Mouse (Mus musculus) adrenal gland, adult 8-10 months (tissue): Measurements from ENCODE around the gene Erc2. TPM values are rescaled to one million over a fixed set of nuclear protein-coding genes. Genes with fewer than 3 reads are reported as not detected.
A peak's percentile ranks its signal among the peaks of the same experiment; 100 is the strongest.

ENCODE experiments used
- DNase-seq: peaks from one replicate; pipeline ENCODE4 v3.0.0; 2022
- total RNA-seq, 4 experiments: library from RNA; stranded (reverse); gene quantifications; 2 replicates each; pipeline ENCODE4 v1.2.4; 2022

Gene Erc2
- total RNA-seq, 4 experiments from 2014 or later = 6.6 to 15.9 (median 11.0) TPM

DNA sequence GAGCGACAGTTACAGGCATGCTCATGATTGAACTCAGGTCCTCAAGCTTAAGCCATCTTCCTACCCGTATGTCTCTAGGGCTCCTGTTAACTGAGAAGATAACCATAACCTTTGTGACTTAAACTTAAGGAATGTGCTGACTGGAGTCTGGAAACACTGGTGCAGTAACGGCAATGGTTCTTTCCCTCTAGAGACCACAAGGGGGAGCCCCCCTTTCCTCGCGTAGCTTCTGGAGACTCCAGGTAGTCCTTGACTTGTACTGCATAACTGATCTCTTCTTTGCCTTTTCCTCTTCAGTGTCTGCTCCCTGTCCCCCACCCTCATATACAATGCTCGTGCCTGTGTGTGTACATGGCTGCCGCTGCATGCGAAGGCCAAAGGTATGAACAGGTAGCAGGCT lies 326.2 kb downstream of the Erc2 start:
- DNase-seq = no peak

DNA sequence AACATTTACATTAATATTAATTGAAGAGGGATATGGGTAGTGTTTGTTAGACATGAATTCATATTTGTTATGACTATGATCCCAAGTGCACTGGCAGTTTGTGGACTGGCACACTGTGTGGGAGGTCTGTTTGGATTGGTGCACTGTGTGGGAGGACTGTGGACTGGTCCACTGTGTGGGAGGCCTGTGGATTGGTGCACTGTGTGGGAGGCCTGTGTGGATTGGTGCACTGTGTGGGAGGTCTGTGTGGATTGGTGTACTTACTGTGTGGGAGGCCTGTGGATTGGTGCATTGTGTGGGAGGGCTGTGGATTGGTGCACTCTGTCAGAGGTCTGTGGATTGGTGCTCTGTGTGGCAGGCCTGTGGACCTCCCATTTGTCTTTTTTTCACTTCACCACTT lies 331.6 kb downstream of the Erc2 start:
- DNase-seq = no peak

DNA sequence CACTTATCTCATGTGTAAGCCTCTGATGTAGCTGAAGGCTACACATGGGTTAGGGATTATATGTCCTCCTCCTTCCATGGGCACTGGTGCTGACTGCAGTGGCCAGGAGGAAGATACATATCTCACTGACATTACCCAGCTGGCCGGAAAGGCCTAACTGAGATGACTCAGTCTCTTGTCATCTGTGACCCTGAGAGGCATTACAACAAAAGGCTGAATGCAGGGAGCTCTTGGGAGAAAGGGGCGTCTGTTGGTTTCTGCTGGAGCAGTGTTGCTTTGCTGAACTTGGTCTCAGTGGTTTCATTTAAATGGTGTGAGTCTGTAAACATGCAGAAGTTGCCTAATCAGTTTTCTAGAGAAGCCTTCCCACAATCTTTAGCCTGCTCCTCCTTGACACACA lies 334.6 kb downstream of the Erc2 start:
- DNase-seq = peak; percentile 64

DNA sequence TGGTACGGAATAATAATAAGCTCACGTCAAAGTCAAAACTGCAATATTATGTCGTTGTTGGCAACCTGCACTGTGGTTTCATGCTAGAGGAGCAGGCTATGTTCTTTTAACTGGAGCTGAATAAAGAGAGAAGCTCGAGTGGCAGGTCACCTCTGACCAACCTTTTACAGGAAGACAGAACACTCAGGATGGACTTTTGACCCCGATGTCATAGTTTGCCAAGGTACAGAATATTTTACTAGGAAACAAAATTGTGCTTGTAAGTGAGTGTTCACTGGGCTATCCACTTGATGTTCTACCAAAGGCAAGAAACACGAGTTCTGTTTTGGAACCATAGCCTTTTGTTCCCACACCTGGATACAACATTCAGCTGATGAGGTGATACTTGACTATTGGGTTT lies 351.5 kb downstream of the Erc2 start:
- no peak for DNase-seq

DNA sequence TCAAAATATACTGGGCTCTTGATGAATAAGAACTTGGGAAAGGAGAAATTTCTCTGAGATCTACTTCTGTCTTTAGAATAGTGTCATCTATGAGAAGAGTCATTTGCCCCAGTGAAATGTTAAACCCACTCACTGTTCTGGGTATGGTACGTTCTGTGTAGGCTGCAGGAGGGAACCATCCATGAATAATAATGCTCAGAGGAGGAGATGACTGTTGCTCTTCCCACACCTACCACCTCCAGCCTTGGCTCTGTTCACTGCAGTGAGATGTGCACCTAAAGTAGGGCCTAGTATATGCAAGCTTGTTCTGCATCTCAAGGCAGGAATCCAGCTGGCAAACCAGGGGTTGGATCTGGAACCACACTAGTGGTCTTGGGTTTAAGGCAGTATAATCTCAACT lies 353.4 kb downstream of the Erc2 start:
- no peak for DNase-seq

DNA sequence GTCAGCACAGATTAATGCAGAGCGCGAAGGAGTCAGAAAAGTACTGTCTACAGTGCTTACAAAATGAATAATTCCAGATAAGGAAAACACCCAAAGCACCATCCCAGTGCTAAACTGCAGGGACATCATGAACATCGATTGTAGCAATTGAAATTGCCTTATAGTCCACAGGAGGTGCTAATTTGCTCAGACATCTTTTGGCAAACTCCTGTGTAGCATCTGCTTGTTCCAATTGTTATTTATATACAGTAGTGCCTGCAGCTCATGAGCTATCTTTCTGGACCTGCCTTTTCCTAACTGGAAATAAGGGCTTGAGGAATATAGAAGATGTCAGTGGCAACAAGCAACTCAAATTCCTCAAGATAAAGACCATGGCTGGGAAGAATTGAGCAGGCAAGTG lies 362.5 kb downstream of the Erc2 start:
- no peak for DNase-seq

DNA sequence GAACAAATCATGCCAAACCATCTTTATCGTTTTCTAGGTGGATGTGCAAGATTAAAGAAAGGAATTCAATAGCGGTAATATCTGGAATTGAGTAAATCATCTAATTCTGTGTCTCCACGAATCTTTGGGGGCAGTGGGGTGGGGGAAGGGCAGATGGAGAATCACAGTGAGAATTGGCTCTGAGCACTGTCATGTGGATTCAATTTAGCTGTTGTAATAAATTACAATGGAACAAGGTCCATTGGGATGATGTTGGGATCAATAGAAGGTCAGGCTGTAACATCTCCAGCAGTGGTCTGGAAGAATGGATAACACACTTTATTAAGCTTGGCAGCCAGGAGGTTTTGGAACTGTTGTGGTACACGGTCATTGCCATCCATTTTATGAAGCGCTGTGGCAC lies 363.0 kb downstream of the Erc2 start:
- no peak for DNase-seq

DNA sequence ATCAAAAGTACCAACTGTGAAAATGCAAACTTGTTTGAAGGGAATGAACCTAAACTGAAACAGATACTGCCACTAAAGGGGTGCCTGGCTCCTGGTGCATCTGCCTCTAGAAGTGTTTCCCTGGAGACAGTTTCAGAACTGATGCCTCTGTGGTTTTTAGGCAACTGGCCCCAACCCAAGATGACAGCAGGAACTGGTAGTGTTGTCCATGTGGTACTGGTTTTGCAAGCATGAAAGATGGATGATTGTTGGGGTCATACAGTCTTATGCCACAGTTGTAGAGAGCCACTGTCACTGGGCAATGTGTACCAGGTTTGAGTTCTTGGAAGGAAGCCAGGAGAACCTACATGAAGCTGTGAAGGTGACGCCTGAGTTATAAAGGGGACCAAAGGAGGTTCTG lies 365.2 kb downstream of the Erc2 start:
- no peak for DNase-seq

DNA sequence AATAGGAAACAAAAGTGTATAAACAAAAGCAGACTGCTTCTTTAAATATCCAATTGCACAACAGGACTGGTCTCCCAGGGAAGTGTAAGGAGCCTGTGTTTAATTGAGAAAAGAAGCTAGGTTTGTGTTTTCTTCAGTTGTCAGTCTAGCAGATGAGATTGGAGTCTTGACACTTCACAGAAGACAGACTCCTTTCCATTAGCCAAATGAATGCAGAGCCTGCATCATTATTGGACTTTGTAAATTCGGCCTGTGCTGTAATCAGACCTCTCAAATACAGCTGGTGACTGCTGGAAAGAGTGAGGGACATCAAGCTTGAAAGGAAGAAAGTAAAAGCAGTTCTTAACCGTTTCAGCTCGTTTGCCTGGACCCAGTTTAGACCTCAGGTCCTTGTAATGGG lies 376.3 kb downstream of the Erc2 start:
- no peak for DNase-seq

DNA sequence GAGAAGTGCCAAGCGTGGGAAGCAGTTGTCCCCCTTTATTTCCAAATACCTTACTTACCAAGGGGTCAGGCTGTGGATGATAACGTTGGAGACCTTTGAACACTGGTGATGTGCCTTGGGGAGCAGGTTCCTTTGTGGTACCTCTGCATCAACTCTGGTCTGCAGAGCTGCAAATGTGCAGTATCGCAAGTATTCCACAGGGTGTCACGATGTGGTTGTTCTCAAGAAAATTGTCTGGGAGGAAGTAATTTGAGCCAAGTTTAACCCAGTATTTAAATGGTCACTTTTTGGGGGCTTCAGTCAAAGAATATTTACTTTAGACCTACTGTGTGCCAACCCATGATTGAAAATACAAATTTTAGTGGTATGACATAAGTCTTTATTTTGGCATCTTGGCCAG lies 381.8 kb downstream of the Erc2 start:
- DNase-seq = no peak

DNA sequence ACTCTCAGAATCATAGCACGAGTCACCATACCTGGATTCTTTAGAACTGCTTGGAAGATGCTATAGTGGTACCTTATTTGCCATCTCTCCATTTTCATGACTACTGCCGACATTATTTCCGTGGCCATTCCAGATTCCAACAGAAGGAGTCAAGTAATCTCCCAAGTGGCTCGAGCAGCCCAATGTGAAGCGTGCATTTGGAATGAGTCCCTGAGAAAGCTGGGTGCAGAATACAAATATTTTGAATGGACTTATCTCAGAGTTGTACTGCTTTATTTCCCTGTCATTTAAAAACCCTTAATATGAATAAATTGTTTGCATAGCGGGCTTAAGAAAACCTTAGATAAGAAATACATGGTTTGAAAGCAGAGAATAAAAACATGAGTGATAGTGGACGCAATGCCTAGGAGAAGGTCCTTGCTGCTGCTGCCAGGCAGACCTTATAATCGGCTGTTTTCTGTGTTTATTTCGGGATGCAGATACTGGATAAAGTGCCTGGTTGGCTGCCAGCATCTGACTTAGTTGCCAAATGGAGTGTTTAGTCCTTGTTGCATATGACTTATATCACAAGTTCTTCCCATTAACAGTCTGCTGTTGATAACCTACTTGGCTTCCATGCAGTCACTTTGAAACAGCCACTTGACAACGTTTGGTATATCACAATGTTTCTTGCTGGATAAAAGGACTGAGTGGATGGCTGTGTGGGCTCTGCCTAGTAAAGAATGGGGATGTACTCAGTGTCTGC lies 388.5 kb downstream of the Erc2 start:
- no peak for DNase-seq

DNA sequence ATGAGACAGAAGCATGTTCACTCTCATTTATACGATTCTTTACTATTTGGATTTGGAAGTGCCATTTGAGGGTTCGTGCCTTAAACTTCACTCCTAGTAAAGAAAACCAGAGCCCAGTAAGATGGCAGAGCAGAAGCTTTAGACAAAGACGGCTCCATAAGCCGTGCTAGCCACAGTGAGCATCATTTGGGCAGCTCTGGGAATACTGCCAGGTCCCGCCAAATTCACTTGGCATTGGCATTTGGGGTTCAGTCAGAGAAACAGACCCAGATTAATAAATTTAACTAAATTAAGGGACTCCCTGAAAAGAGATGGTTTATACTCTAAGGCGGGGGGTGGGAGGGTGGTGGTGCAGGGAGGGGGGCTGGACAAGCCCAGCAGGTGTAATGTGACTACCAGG lies 401.0 kb downstream of the Erc2 start:
- DNase-seq = no peak

DNA sequence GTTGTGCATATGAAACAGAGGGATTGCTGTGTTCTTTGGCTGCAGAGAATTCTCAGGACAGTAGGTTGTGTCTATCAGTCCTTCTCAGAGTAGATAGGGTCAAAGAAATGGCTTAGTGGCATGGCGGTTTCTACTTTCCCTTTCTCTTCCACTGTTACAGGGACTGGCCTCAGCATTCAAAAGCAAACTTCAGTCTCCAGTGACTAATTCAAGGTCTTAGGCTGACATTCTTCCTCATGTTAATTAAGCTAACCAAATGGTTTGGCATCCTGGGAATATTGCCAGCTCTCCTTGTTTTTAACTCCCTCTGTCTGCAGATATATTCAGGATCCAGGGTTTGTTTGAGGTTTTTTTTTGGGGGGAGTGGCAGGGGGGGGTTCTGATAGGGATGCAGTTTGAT lies 408.6 kb downstream of the Erc2 start:
- DNase-seq = peak; percentile 1

DNA sequence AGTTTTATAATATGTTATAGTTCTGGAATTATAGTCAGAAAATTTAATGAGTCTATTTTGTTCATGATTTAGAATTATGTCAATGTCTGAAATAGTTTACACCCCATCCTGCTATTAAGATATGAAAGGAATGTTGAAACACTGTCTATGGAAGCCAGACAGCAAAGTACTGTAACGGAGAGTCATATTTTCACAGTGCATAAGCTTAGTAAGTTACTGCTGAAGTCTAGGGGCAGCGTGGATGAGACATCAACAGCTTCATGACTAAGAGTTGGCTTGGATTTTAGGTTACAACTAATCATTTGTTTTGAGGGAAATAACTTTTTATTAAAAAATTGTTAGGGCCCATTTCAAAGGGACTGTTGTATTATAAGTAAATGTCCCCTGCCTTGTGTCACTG lies 412.8 kb downstream of the Erc2 start:
- no peak for DNase-seq

DNA sequence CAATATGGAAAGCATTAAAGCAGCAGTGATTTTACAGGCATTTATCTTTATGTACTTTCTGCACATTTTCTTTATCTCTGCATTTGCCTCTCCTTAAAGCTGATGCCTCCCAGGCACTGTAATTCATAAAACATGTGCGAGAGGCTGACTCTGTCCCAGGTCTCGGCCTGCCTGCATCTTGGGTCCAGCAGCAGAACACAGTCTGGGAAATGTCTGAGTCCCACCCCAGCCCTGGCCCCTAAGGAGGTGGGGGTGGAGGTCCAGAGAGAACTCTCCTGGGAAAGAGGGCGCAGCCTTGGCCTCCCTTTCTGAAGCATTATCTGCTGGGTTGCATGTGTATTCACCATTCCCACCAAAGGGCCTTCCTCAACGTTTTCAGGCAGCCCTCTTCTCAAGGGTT lies 420.9 kb downstream of the Erc2 start:
- no peak for DNase-seq

DNA sequence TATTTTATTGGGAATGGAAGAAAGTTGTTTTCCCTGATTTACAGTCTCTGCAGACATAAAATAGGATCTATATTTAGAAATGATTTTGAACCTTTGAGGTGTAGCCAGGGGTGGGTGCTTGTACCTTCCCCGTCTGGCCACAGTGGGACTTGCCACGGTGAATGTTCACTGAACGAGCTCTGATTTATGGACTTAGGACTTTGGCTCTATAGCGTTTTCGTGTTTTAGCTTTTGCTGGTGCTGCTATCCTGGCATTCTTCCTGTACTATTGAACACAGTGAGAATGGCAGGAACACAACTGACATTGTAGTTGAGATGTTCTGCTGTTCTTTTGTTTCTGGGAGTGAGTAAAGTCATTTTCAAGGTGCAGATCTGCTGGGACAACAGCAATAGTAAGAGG lies 429.4 kb downstream of the Erc2 start:
- DNase-seq = no peak

DNA sequence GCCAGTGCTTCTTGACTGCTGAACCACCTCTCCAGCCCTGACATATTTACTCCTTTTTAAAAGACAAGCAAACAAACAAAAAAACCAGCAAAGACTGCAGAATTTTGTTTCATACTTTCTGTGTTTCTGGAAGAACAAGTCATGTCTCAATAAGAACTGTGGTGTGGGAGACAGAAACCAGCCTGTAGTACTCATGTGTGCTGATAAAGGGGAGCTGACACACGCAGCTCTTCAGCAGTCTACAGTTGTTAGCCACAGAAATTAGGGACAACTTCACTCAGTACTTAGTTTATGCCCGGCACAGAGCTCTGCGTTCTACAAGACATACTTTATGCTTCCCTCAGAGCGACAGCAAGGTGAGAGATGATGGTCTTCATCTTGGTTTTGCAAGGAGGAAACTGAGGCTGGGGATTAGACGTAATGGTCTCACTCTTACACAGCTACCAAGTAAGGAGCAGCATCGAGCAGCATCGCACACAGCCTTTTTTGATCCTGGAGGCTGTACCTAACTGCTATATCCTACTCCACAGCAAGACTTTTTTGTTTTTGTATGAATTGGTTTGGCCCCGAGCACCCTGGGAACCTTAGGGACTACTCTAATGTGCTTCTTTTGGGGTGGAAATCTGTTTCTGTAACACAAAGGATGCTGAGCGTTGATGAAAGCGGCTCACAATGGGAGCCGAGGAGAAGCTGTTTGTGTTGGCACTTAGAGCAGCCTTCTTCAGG lies 435.1 kb downstream of the Erc2 start:
- no peak for DNase-seq

DNA sequence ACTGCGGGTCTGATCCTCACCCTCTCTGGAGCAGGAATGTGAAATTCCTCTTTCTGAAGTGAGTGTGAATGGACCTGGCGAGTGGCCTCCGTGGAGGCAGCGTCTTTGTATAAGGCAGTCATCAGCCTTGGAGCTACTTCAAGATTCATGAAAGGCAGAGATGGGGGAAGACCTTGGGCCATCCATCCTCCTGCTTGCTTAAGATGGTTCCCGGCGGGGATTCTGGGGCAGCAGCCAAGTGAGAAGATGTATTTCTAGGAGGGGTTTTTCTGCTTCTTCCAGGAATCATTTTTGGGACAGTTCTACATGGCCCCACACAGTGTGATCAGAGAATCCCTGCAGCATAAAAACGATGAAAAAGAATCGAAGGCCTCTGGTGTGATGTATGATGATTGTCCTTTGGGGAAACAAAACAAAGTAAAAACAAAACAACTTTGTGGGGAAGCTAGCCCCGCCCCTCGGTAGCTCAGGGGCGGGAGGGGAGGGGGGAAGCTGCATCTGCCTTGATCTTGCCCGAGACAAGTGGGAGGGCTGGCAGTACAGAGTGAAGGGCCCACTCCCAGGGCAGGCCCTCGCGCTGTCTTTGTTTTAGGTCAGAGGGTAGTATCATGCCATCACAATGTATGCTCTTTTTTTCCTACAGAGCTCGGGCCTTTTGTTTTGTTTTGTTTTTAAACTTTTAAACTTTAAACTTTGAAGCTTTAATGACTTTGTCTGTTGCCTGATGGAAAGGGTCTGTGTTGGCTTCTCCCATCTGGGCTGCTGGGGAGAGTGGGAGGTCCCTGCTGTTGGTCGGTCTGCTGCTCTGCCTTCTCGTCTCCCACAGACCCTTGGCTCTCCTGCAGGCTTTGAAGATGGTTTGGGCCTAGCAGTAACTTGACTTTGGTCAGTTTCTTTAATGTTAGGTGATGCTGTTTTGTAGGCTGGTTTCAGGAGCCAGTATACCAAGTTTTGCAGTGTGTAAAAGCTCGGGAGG lies 435.9 kb downstream of the Erc2 start:
- DNase-seq = no peak

DNA sequence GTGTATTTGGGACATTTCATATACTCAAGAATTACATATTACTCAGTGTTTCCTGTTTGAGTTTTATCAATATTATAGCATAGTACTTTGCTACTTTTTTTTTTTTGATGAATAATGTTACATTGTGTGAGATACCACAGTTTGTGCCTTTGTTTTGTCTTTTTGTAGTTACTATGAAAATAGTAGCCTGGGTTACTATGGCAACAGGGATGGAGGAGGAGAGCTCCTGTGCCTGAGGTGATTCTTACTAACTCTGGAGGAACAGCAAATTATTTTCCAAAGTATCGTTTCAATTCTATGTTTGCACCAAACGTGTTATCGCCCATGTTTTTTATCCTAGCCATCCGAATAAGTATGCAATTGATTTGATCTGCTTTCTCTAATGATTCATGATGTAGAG lies 438.7 kb downstream of the Erc2 start:
- no peak for DNase-seq

DNA sequence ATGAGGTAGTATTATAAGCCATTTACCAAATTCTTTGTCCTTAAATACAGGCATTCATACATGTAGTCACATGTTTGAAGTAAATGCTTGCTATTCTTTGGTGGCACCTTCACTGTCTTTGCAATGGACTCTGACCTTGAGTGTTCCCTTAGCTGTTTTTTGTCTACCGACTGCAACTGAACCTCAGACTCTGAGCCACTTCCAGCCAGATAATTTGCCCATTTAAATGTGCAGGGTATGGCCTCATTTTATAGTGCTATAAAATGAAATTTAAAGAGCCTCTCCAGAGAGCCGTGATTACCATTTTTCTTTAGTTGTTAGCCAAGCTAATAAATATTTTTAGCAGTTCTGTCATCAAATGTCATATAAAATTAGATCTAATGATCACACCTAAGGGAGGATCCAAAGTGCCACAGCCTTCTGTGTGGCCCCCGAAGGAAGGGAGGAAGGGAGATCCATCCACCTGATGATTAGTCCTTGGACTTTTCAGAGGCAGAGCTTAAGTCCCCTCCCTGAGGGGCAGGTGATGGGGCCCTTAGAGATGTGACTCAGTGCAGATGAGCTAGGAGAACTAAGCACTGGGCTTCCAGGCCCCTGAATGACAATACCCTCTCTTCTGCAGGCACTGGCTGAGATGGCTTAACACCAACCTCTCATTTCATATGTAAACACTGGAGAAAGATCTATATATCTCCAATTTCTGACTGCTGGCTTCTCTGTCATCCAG lies 439.6 kb downstream of the Erc2 start:
- DNase-seq = no peak

DNA sequence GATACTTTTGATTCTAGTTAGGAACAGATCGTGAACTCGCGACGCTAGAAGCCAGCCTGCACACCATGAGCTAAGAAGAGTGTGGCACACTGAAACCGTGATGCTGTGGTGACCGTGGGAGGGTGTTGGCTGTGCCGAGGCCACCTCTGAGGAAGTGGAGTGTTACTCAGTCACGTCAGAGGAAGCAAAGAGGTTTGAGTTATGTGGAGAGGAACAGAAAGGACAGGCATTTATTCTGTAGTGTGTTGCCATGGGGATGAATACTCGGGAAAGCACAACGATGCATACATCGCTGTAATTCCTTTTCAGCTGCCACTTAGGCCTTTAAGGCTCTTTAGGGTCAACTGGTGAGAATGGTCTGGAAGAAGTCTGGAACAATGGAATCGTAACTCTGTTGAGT lies 445.8 kb downstream of the Erc2 start:
- DNase-seq = no peak

DNA sequence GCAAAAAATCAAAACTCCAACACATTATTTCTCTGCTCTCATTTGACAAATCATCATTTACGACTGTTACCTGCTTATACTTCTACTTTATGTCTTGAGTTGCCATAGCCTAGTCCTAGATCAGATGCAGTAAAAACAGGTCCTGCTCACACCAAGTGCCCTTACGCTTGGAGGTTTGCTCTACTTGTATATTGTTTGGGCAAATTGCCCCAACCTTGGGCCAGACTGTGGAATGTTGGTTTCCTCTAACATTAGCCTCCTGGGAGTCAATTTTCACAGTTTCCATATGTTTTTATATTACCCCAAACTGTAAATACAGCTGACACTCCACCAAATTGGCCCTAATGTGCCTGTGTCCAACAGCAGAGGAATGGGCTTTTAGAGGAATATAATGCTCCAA lies 447.6 kb downstream of the Erc2 start:
- no peak for DNase-seq

DNA sequence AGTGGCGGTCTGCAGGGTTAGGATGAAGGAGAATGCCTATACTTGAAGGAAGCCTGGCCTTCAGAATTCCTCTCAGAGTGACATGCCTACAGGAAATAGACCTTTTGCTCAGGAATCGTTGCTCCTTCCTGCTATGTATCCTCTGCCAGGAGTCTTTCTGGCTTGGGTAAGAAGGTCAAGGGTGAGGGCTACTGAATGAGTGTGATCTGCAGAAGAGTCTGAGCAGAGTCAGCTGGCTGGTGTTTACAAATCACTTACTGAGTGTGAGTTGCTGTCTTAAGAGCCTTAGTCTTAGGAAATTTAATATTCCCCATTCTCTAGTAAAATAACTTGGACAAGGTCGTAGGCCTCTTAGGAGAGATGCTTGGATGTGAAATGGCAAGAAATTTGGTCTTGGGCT lies 450.3 kb downstream of the Erc2 start:
- no peak for DNase-seq
